Mouse (Mus musculus): Measurements from ENCODE around the gene Nudt14. TPM values are rescaled to one million over a fixed set of nuclear protein-coding genes. Genes with fewer than 3 reads are reported as not detected.

The Nudt14 gene
- 5.9 TPM for polyA plus RNA-seq (2015; fragmentation: Illumina TruSeq; extraction: RNeasy Lipid Tissue Mini Kit (QIAGEN cat#74804); ENCODE audit: insufficient read depth, low replicate concordance)

GRCm38 (mm10) chr12:112941776-112942713 lies at the start of gene Nudt14:
Gene Nudt14, minus strand, starts transcription at chr12:112942124.

DNA sequence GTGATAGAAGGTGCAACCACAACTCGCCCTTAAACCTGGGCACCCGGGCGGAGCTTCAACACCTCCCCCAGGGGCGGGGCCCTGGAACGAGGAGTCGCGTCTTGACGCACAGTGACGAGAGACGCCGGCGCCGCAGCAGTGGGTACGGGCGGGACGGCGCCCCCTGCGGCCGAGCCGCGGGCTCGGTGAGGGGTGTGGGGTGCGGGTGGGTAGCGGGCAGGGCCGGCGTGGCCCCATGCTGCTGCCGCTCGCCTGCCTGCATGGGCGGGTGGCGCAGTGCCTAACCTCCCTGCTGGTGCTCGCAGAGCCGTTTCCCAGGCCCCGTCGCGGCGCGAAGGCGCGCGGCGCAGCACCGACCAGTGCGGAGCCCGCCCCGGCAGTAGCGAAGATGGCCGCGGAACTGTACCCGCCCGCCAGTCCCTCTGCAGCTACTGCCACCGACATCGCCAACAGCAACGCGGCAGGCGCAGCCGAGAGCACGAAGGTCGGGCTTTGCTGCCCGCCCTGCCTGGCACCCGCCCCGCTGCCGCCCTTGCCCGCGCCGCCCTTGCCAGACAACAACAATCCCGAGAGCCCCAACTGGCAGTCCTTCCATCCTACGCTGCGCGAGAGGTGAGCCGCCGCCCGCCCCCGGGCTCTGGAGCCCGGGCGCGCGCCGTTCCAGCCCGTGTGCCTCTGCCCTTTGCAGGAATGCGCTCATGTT lies 34.6 kb upstream of the Nudt14 start, which contains the start of gene Btbd6:
Gene Btbd6, plus strand, starts transcription at position 112 of the 703 bp plus-strand sequence.

GRCm38 (mm10) chr12:112929562-112930352 lies 12.2 kb downstream of the Nudt14 start, which contains the start of gene Jag2:
Gene Jag2, minus strand, starts transcription at chr12:112929776.

Other genes starting within 250 kb of the Nudt14 start
- 4.6 TPM for gene Cep170b, start 221.7 kb downstream of the Nudt14 start, polyA plus RNA-seq (2015; fragmentation: Illumina TruSeq; extraction: RNeasy Lipid Tissue Mini Kit (QIAGEN cat#74804); ENCODE audit: insufficient read depth, low replicate concordance)
- gene Pld4, start 181.5 kb downstream of the Nudt14 start, polyA plus RNA-seq (2015; fragmentation: Illumina TruSeq; extraction: RNeasy Lipid Tissue Mini Kit (QIAGEN cat#74804); ENCODE audit: insufficient read depth, low replicate concordance), result 283 TPM
- gene Ahnak2, start 139.5 kb downstream of the Nudt14 start, polyA plus RNA-seq (2015; fragmentation: Illumina TruSeq; extraction: RNeasy Lipid Tissue Mini Kit (QIAGEN cat#74804); ENCODE audit: insufficient read depth, low replicate concordance), result 0.35 TPM
- gene Clba1, start 133.2 kb downstream of the Nudt14 start, polyA plus RNA-seq (2015; fragmentation: Illumina TruSeq; extraction: RNeasy Lipid Tissue Mini Kit (QIAGEN cat#74804); ENCODE audit: insufficient read depth, low replicate concordance), result 0.54 TPM
- gene Cdca4, start 112.7 kb downstream of the Nudt14 start, polyA plus RNA-seq (2015; fragmentation: Illumina TruSeq; extraction: RNeasy Lipid Tissue Mini Kit (QIAGEN cat#74804); ENCODE audit: insufficient read depth, low replicate concordance), result 32.7 TPM
- 61.1 TPM for gene Gpr132, start 73.9 kb downstream of the Nudt14 start, polyA plus RNA-seq (2015; fragmentation: Illumina TruSeq; extraction: RNeasy Lipid Tissue Mini Kit (QIAGEN cat#74804); ENCODE audit: insufficient read depth, low replicate concordance)
- gene Jag2, start 12.3 kb downstream of the Nudt14 start, polyA plus RNA-seq (2015; fragmentation: Illumina TruSeq; extraction: RNeasy Lipid Tissue Mini Kit (QIAGEN cat#74804); ENCODE audit: insufficient read depth, low replicate concordance), result 0.64 TPM
- 8.2 TPM for gene Btbd6, start 34.4 kb upstream of the Nudt14 start, polyA plus RNA-seq (2015; fragmentation: Illumina TruSeq; extraction: RNeasy Lipid Tissue Mini Kit (QIAGEN cat#74804); ENCODE audit: insufficient read depth, low replicate concordance)
- 127 TPM for gene Brf1, start 58.6 kb upstream of the Nudt14 start, polyA plus RNA-seq (2015; fragmentation: Illumina TruSeq; extraction: RNeasy Lipid Tissue Mini Kit (QIAGEN cat#74804); ENCODE audit: insufficient read depth, low replicate concordance)
- 28.9 TPM for gene Pacs2, start 72.4 kb upstream of the Nudt14 start, polyA plus RNA-seq (2015; fragmentation: Illumina TruSeq; extraction: RNeasy Lipid Tissue Mini Kit (QIAGEN cat#74804); ENCODE audit: insufficient read depth, low replicate concordance)
- gene Tex22, start 132.4 kb upstream of the Nudt14 start, polyA plus RNA-seq (2015; fragmentation: Illumina TruSeq; extraction: RNeasy Lipid Tissue Mini Kit (QIAGEN cat#74804); ENCODE audit: insufficient read depth, low replicate concordance), result not detected
- gene Mta1, start 156.2 kb upstream of the Nudt14 start, polyA plus RNA-seq (2015; fragmentation: Illumina TruSeq; extraction: RNeasy Lipid Tissue Mini Kit (QIAGEN cat#74804); ENCODE audit: insufficient read depth, low replicate concordance), result 19.7 TPM
- gene Crip2, start 198.1 kb upstream of the Nudt14 start, polyA plus RNA-seq (2015; fragmentation: Illumina TruSeq; extraction: RNeasy Lipid Tissue Mini Kit (QIAGEN cat#74804); ENCODE audit: insufficient read depth, low replicate concordance), result 12.5 TPM
- gene Crip1, start 204.2 kb upstream of the Nudt14 start, polyA plus RNA-seq (2015; fragmentation: Illumina TruSeq; extraction: RNeasy Lipid Tissue Mini Kit (QIAGEN cat#74804); ENCODE audit: insufficient read depth, low replicate concordance), result 204 TPM
- gene Tedc1, start 214.3 kb upstream of the Nudt14 start, polyA plus RNA-seq (2015; fragmentation: Illumina TruSeq; extraction: RNeasy Lipid Tissue Mini Kit (QIAGEN cat#74804); ENCODE audit: insufficient read depth, low replicate concordance), result 4.9 TPM
- not detected for gene Tmem121, start 243.8 kb upstream of the Nudt14 start, polyA plus RNA-seq (2015; fragmentation: Illumina TruSeq; extraction: RNeasy Lipid Tissue Mini Kit (QIAGEN cat#74804); ENCODE audit: insufficient read depth, low replicate concordance)